Mouse (Mus musculus): ENCODE measurements around the gene Znrf2. TPM values are rescaled to one million over a fixed set of nuclear protein-coding genes. Genes with fewer than 3 reads are reported as not detected.

Znrf2 gene
- total and polyA plus RNA-seq, 3 experiments, result 5.4 to 22.1 (median 12.1) TPM

DNA sequence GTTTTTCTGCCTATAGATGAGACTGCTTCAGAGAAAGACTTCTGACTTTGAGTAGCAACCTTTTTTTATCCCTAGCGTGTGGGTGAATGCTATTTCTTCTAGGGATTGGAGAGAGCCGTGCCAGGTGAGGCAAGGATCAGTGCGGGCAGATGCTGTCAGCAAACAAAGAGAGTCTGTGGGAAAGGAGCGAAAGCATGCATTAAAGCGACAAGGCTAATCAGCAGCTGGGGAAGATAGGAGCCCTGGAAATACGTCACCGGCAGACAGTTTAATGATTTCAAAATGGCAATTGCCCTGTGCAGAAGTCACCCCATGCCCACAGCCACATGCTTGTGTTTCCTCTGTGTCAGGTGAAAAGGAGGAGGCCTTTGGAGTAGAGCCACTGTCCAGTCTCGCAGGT, 39.1 kb upstream of the Znrf2 start:
- no peak overlapping the region for H3K9ac ChIP-seq (ENCODE audit: low read depth, low read length)
- intact Hi-C loops (cut with DNase I), result no loop called here
- no peaks in the 10 kb centered on the region for H3K79me2 ChIP-seq (replicated peaks; ENCODE audit: control insufficient read depth, insufficient read depth, low read length)
- no peak overlapping the region for H3K27ac ChIP-seq
- peaks cover 2% of the 10 kb centered on the region; the same call in 1 of the 2 replicates for H3K4me1 ChIP-seq (ENCODE audit: control insufficient read depth, insufficient read depth, low read length)
- H3K27me3 ChIP-seq (ENCODE audit: control insufficient read depth, insufficient read depth, low read length), result no peaks in the 10 kb centered on the region
- TF ChIP-seq POLR2A (IDR thresholded peaks at IDR 0.05; ENCODE audit: insufficient read depth, low read depth, low read length) (no peak), CTCF (IDR thresholded peaks at IDR 0.05) (no peak), EP300 (IDR thresholded peaks at IDR 0.05; ENCODE audit: insufficient read depth, low read depth, low read length) (no peak)
- DNase-seq, result no peak
- H3K36me3 ChIP-seq (ENCODE audit: control insufficient read depth, insufficient read depth, low read length), result no peaks in the 10 kb centered on the region
- no peak overlapping the region for H3K4me3 ChIP-seq
- 48% methylated on average over 8 of the region's 8 CpGs for WGBS

- 88% methylated on average over 5 of the region's 5 CpGs for WGBS
- Histone ChIP-seq H3K36me3 (ENCODE audit: control insufficient read depth, insufficient read depth, low read length) (no peaks in the 10 kb centered on the region), H3K9ac (ENCODE audit: low read depth, low read length) (no peak overlapping the region), H3K4me3 (no peak overlapping the region), H3K27ac (no peak overlapping the region), H3K27me3 (ENCODE audit: control insufficient read depth, insufficient read depth, low read length) (no peaks in the 10 kb centered on the region), H3K79me2 (replicated peaks; ENCODE audit: control insufficient read depth, insufficient read depth, low read length) (no peaks in the 10 kb centered on the region), H3K4me1 (ENCODE audit: control insufficient read depth, insufficient read depth, low read length) (peaks cover 2% of the 10 kb centered on the region; the same call in 1 of the 2 replicates)
- intact Hi-C loops (cut with DNase I), result no loop called here
- TF ChIP-seq EP300 (IDR thresholded peaks at IDR 0.05; ENCODE audit: insufficient read depth, low read depth, low read length) (no peak), CTCF (IDR thresholded peaks at IDR 0.05) (no peak), POLR2A (IDR thresholded peaks at IDR 0.05; ENCODE audit: insufficient read depth, low read depth, low read length) (no peak)
- DNase-seq, result no peak
Measured at GRCm38 (mm10) chr6:54779968-54780367, 36.7 kb upstream of the Znrf2 start.

DNA sequence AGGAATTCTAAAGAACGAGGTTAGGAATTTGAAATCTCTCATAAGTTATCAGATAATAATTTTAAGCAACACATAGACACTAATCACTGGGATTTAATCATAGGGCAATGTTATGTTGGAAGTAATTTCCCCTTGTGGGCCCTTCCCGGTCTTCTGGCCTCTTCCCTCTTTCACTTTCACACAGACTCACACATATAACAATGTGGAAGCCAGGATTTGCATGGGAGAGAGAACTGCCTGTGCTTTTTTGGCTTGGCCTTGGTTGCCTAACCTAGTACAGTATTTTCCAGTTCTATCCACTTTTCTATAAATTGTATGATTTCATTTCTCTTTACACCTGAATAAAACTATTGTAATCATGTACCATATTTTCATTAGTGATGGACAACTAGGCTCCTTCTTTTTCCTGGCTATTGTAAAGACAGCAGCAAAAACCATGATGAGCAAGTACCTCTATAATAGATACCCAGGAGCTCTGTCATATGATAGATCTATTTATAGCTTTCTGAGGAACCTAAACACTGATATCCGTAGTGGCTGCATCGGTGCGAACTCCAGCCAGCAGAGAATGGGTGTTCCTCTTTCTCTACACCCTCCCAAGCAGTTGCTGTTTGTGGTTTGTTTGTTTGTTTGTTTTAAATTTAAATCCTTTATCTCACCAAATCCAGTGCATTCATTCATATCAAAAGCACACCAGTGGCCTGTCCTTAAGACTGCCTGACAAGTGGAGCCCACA, 36.0 kb upstream of the Znrf2 start:
- 57% methylated on average over 5 of the region's 5 CpGs for WGBS
- Histone ChIP-seq H3K4me3 (no peak overlapping the region), H3K9ac (ENCODE audit: low read depth, low read length) (no peak overlapping the region), H3K36me3 (ENCODE audit: control insufficient read depth, insufficient read depth, low read length) (no peaks in the 10 kb centered on the region), H3K27me3 (ENCODE audit: control insufficient read depth, insufficient read depth, low read length) (no peaks in the 10 kb centered on the region), H3K4me1 (ENCODE audit: control insufficient read depth, insufficient read depth, low read length) (peaks cover 2% of the 10 kb centered on the region; the same call in 1 of the 2 replicates), H3K79me2 (replicated peaks; ENCODE audit: control insufficient read depth, insufficient read depth, low read length) (no peaks in the 10 kb centered on the region), H3K27ac (no peak overlapping the region)
- intact Hi-C loops (cut with DNase I), result no loop called here
- no peak for DNase-seq
- TF ChIP-seq POLR2A (IDR thresholded peaks at IDR 0.05; ENCODE audit: insufficient read depth, low read depth, low read length) (no peak), CTCF (IDR thresholded peaks at IDR 0.05) (no peak), EP300 (IDR thresholded peaks at IDR 0.05; ENCODE audit: insufficient read depth, low read depth, low read length) (no peak)

DNA sequence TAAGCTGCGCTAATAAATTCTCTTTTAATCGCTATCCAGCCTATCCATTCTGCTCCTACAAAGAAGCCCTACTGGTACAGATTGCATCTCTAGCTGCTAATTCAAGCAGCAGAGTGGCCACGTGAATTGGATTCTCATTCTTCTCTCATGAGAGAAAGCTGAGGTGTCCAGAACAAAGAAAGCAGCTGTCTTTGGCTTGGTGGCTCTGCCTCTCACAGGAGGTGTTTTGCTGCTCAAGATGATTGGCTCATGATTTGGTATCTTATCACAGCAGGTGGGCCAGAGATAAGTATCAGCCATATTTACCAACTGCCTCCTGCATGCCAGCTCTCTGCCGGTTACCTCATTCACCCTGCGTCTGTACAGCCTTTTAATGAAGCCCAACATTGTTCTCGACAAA, 34.8 kb upstream of the Znrf2 start:
- Histone ChIP-seq H3K79me2 (replicated peaks; ENCODE audit: control insufficient read depth, insufficient read depth, low read length) (no peaks in the 10 kb centered on the region), H3K4me1 (ENCODE audit: control insufficient read depth, insufficient read depth, low read length) (peaks cover 2% of the 10 kb centered on the region; the same call in 1 of the 2 replicates), H3K9ac (ENCODE audit: low read depth, low read length) (no peak overlapping the region), H3K27ac (no peak overlapping the region), H3K27me3 (ENCODE audit: control insufficient read depth, insufficient read depth, low read length) (no peaks in the 10 kb centered on the region), H3K4me3 (no peak overlapping the region), H3K36me3 (ENCODE audit: control insufficient read depth, insufficient read depth, low read length) (no peaks in the 10 kb centered on the region)
- no peak for DNase-seq
- TF ChIP-seq POLR2A (IDR thresholded peaks at IDR 0.05; ENCODE audit: insufficient read depth, low read depth, low read length) (no peak), CTCF (IDR thresholded peaks at IDR 0.05) (no peak), EP300 (IDR thresholded peaks at IDR 0.05; ENCODE audit: insufficient read depth, low read depth, low read length) (no peak)
- WGBS, result 79% methylated on average over 6 of the region's 6 CpGs
- intact Hi-C loops (cut with DNase I), result no loop called here

- Histone ChIP-seq H3K79me2 (replicated peaks; ENCODE audit: control insufficient read depth, insufficient read depth, low read length) (no peaks in the 10 kb centered on the region), H3K4me1 (ENCODE audit: control insufficient read depth, insufficient read depth, low read length) (peaks cover 2% of the 10 kb centered on the region; the same call in 1 of the 2 replicates), H3K4me3 (no peak overlapping the region), H3K36me3 (ENCODE audit: control insufficient read depth, insufficient read depth, low read length) (no peaks in the 10 kb centered on the region), H3K9ac (ENCODE audit: low read depth, low read length) (no peak overlapping the region), H3K27me3 (ENCODE audit: control insufficient read depth, insufficient read depth, low read length) (no peaks in the 10 kb centered on the region), H3K27ac (no peak overlapping the region)
- DNase-seq, result no peak
- WGBS, result 74% methylated on average over 5 of the region's 5 CpGs
- TF ChIP-seq POLR2A (IDR thresholded peaks at IDR 0.05; ENCODE audit: insufficient read depth, low read depth, low read length) (no peak), CTCF (IDR thresholded peaks at IDR 0.05) (no peak), EP300 (IDR thresholded peaks at IDR 0.05; ENCODE audit: insufficient read depth, low read depth, low read length) (no peak)
- intact Hi-C loops (cut with DNase I), result no loop called here
Measured at GRCm38 (mm10) chr6:54785098-54785730, 31.5 kb upstream of the Znrf2 start.

GRCm38 (mm10) chr6:54786766-54787165, 29.9 kb upstream of the Znrf2 start:
- intact Hi-C loops (cut with DNase I), result no loop called here
- Histone ChIP-seq H3K79me2 (replicated peaks; ENCODE audit: control insufficient read depth, insufficient read depth, low read length) (no peaks in the 10 kb centered on the region), H3K27me3 (ENCODE audit: control insufficient read depth, insufficient read depth, low read length) (no peaks in the 10 kb centered on the region), H3K4me1 (ENCODE audit: control insufficient read depth, insufficient read depth, low read length) (no peaks in the 10 kb centered on the region), H3K27ac (no peak overlapping the region), H3K9ac (ENCODE audit: low read depth, low read length) (no peak overlapping the region), H3K4me3 (no peak overlapping the region), H3K36me3 (ENCODE audit: control insufficient read depth, insufficient read depth, low read length) (no peaks in the 10 kb centered on the region)
- WGBS, result 78% methylated on average over 5 of the region's 5 CpGs
- DNase-seq, result no peak
- TF ChIP-seq EP300 (IDR thresholded peaks at IDR 0.05; ENCODE audit: insufficient read depth, low read depth, low read length), result no peak
- no peak for TF ChIP-seq CTCF (IDR thresholded peaks at IDR 0.05)
- TF ChIP-seq POLR2A (IDR thresholded peaks at IDR 0.05; ENCODE audit: insufficient read depth, low read depth, low read length), result no peak
